Mouse (Mus musculus) heart, embryonic 15.5 days (tissue): ENCODE measurements around the gene Adam11. TPM values are rescaled to one million over a fixed set of nuclear protein-coding genes. Genes with fewer than 3 reads are reported as not detected.
A peak's percentile ranks its signal among the peaks of the same experiment; 100 is the strongest.
"Not testable (repeated sequence)": the region's sequence is repeated elsewhere in the genome, so short reads cannot be mapped to it uniquely, and the experiment has no call there.

ENCODE experiments used
- ATAC-seq: fragments of 200-750 bp; cut with Nextera tagmentation; replicated peaks from 2 replicates; pipeline ENCODE4 v1.8.0; 2017; ENCODE audit warnings: low read depth, moderate TSS enrichment; ENCODE audit not compliant: insufficient number of reproducible peaks, insufficient read depth, low FRiP score
- H3K27ac ChIP-seq: fragments of 300-500 bp; sonication (generic); 2 replicates; pipeline ENCODE4 v1.5.1; 2015; ENCODE audit warnings: mild to moderate bottlenecking, inconsistent platforms
- H3K27me3 ChIP-seq: fragments of 300-500 bp; sonication (generic); 2 replicates; pipeline ENCODE4 v1.6.1; 2015; ENCODE audit warnings: inconsistent platforms
- H3K36me3 ChIP-seq: fragments of 300-500 bp; sonication (generic); 2 replicates; pipeline ENCODE4 v1.6.1; 2015; ENCODE audit warnings: mild to moderate bottlenecking, inconsistent platforms
- H3K4me1 ChIP-seq: fragments of 300-500 bp; sonication (generic); replicated peaks from 2 replicates; pipeline ENCODE4 v1.6.1; 2015; ENCODE audit warnings: inconsistent platforms
- H3K4me2 ChIP-seq: fragments of 300-500 bp; sonication (generic); 2 replicates; pipeline ENCODE4 v1.6.1; 2015; ENCODE audit warnings: inconsistent platforms, mild to moderate bottlenecking, moderate library complexity
- H3K4me3 ChIP-seq: fragments of 300-500 bp; sonication (generic); 2 replicates; pipeline ENCODE4 v1.5.1; 2015; ENCODE audit warnings: mild to moderate bottlenecking, inconsistent platforms
- H3K9ac ChIP-seq: fragments of 300-500 bp; sonication (generic); 2 replicates; pipeline ENCODE4 v1.6.1; 2015; ENCODE audit warnings: mild to moderate bottlenecking, inconsistent platforms
- H3K9me3 ChIP-seq: fragments of 300-500 bp; sonication (generic); replicated peaks from 2 replicates; pipeline ENCODE4 v1.6.1; 2016; ENCODE audit warnings: inconsistent platforms
- WGBS: fragments of 180-500 bp; shearing (Covaris S2); methylation state at CpG from one replicate; pipeline ENCODE4 v1.1.7; 2015; ENCODE audit warnings: mixed read lengths; 5-methylcytosine and 5-hydroxymethylcytosine counted together
- polyA plus RNA-seq: library from polyadenylated mRNA; unstranded; fragments of >200 nt; fragmentation: Nextera tagmentation; extraction: Ambion mirVana; gene quantifications from 2 replicates; pipeline ENCODE4 v1.2.1, GENCODE M21; 2015

Adam11 gene
- 5.5 and 6.7 TPM in 2 replicates for polyA plus RNA-seq

- Histone ChIP-seq H3K27me3 (peaks cover 21% of the 10 kb centered on the region), H3K36me3 (no peaks in the 10 kb centered on the region), H3K4me1 (peaks cover 34% of the 10 kb centered on the region), H3K9ac (peak within 1 kb of the TSS; percentile 78), H3K9me3 (no peaks in the 10 kb centered on the region), H3K27ac (peak within 1 kb of the TSS; percentile 31; the same call in 1 of the 2 replicates), H3K4me3 (peak within 1 kb of the TSS; percentile 68), H3K4me2 (peak within 1 kb of the TSS; percentile 99)
- peak; percentile 51 for ATAC-seq
- under 1% methylated on average over 70 of the region's 76 CpGs for WGBS
Observed at GRCm38 (mm10) chr11:102761309-102762210, at the start of gene Adam11. TSS of gene Adam11 (plus strand) at chr11:102761439.

- ATAC-seq, result no peak
- Histone ChIP-seq H3K4me3 (no peak overlapping the region), H3K4me1 (no peaks in the 10 kb centered on the region), H3K9ac (no peak overlapping the region), H3K27me3 (no peaks in the 10 kb centered on the region), H3K36me3 (no peaks in the 10 kb centered on the region), H3K27ac (no peak overlapping the region), H3K9me3 (no peaks in the 10 kb centered on the region), H3K4me2 (no peak overlapping the region)
- WGBS, result 82% methylated on average over 4 of the region's 4 CpGs
Observed at GRCm38 (mm10) chr11:102712411-102712810, 48.8 kb upstream of the Adam11 start.

GRCm38 (mm10) chr11:102714578-102714977 lies 46.7 kb upstream of the Adam11 start:
- H3K27ac ChIP-seq, H3K27me3 ChIP-seq, H3K4me2 ChIP-seq, ATAC-seq, H3K4me1 ChIP-seq, H3K9me3 ChIP-seq, H3K36me3 ChIP-seq, H3K4me3 ChIP-seq, H3K9ac ChIP-seq: not testable (repeated sequence)
- WGBS, result 71% methylated on average over 2 of the region's 2 CpGs

GRCm38 (mm10) chr11:102716135-102716534 lies 45.1 kb upstream of the Adam11 start:
- Histone ChIP-seq H3K4me3 (no peak overlapping the region), H3K4me2 (no peak overlapping the region), H3K9me3 (no peaks in the 10 kb centered on the region), H3K9ac (no peak overlapping the region), H3K27me3 (no peaks in the 10 kb centered on the region), H3K4me1 (no peaks in the 10 kb centered on the region), H3K27ac (no peak overlapping the region), H3K36me3 (no peaks in the 10 kb centered on the region)
- 77% methylated on average over 7 of the region's 7 CpGs for WGBS
- no peak for ATAC-seq

- no peaks in the 10 kb centered on the region for H3K27me3 ChIP-seq
- no peaks in the 10 kb centered on the region for H3K9me3 ChIP-seq
- no peak overlapping the region for H3K27ac ChIP-seq
- H3K9ac ChIP-seq, result no peak overlapping the region
- no peaks in the 10 kb centered on the region for H3K4me1 ChIP-seq
- no peak for ATAC-seq
- 37% methylated on average over 3 of the region's 3 CpGs for WGBS
- no peak overlapping the region for H3K4me3 ChIP-seq
- H3K4me2 ChIP-seq, result no peak overlapping the region
- H3K36me3 ChIP-seq, result no peaks in the 10 kb centered on the region
Observed at GRCm38 (mm10) chr11:102725574-102725973, 35.7 kb upstream of the Adam11 start.

- Histone ChIP-seq H3K4me1 (no peaks in the 10 kb centered on the region), H3K36me3 (no peaks in the 10 kb centered on the region), H3K27ac (no peak overlapping the region), H3K4me3 (no peak overlapping the region), H3K4me2 (no peak overlapping the region), H3K27me3 (no peaks in the 10 kb centered on the region), H3K9ac (no peak overlapping the region), H3K9me3 (no peaks in the 10 kb centered on the region)
- 40% methylated on average over 7 of the region's 7 CpGs for WGBS
- ATAC-seq, result no peak
Observed at GRCm38 (mm10) chr11:102728614-102729013, 32.6 kb upstream of the Adam11 start.

- Histone ChIP-seq H3K9ac (no peak overlapping the region), H3K4me1 (no peaks in the 10 kb centered on the region), H3K4me2 (no peak overlapping the region), H3K4me3 (no peak overlapping the region), H3K27ac (no peak overlapping the region), H3K27me3 (no peaks in the 10 kb centered on the region), H3K36me3 (no peaks in the 10 kb centered on the region), H3K9me3 (no peaks in the 10 kb centered on the region)
- ATAC-seq, result no peak
- WGBS, result 70% methylated on average over 3 of the region's 3 CpGs
Observed at GRCm38 (mm10) chr11:102729835-102730234, 31.4 kb upstream of the Adam11 start.

- Histone ChIP-seq H3K4me1 (no peaks in the 10 kb centered on the region), H3K4me3 (no peak overlapping the region), H3K9me3 (no peaks in the 10 kb centered on the region), H3K27me3 (no peaks in the 10 kb centered on the region), H3K9ac (no peak overlapping the region), H3K27ac (no peak overlapping the region), H3K4me2 (no peak overlapping the region), H3K36me3 (no peaks in the 10 kb centered on the region)
- WGBS, result 69% methylated on average over 6 of the region's 6 CpGs
- ATAC-seq, result no peak
Observed at GRCm38 (mm10) chr11:102731366-102731765, 29.9 kb upstream of the Adam11 start.

- no peak overlapping the region for H3K4me2 ChIP-seq
- H3K27ac ChIP-seq, result no peak overlapping the region
- H3K36me3 ChIP-seq, result no peaks in the 10 kb centered on the region
- WGBS, result 65% methylated on average over 5 of the region's 5 CpGs
- H3K9me3 ChIP-seq, result no peaks in the 10 kb centered on the region
- H3K4me1 ChIP-seq, result no peaks in the 10 kb centered on the region
- no peak overlapping the region for H3K4me3 ChIP-seq
- H3K9ac ChIP-seq, result no peak overlapping the region
- no peak for ATAC-seq
- peaks cover 2% of the 10 kb centered on the region for H3K27me3 ChIP-seq
Observed at GRCm38 (mm10) chr11:102733146-102733545, 28.1 kb upstream of the Adam11 start.

- H3K27ac ChIP-seq, result no peak overlapping the region
- no peaks in the 10 kb centered on the region for H3K9me3 ChIP-seq
- no peaks in the 10 kb centered on the region for H3K36me3 ChIP-seq
- peaks cover 5% of the 10 kb centered on the region for H3K27me3 ChIP-seq
- H3K4me1 ChIP-seq, result peaks cover 9% of the 10 kb centered on the region
- H3K4me2 ChIP-seq, result no peak overlapping the region
- no peak for ATAC-seq
- 91% methylated on average over 6 of the region's 6 CpGs for WGBS
- H3K4me3 ChIP-seq, result no peak overlapping the region
- no peak overlapping the region for H3K9ac ChIP-seq
Observed at GRCm38 (mm10) chr11:102734961-102735360, 26.3 kb upstream of the Adam11 start.

- Histone ChIP-seq H3K4me3 (no peak overlapping the region), H3K27ac (no peak overlapping the region), H3K4me1 (peaks cover 16% of the 10 kb centered on the region), H3K4me2 (no peak overlapping the region), H3K36me3 (no peaks in the 10 kb centered on the region), H3K9me3 (no peaks in the 10 kb centered on the region), H3K27me3 (peaks cover 5% of the 10 kb centered on the region), H3K9ac (no peak overlapping the region)
- ATAC-seq, result no peak
- WGBS, result 87% methylated on average over 3 of the region's 3 CpGs
Observed at GRCm38 (mm10) chr11:102738046-102738445, 23.2 kb upstream of the Adam11 start.
